Mouse (Mus musculus): ENCODE results near the gene Stag3. TPM values are rescaled to one million over a fixed set of nuclear protein-coding genes. Genes with fewer than 3 reads are reported as not detected.

Gene Stag3
- polyA plus RNA-seq (2014; fragmentation: Illumina TruSeq; extraction: RNeasy Lipid Tissue Mini Kit (QIAGEN cat#74804); ENCODE audit: low read depth, low replicate concordance) = not detected

GRCm38 (mm10) chr5:138279585-138280424, at the start of gene Stag3, which contains the start of the genes Gm43720 and Gpc2:
Gene Stag3, plus strand, starts transcription at chr5:138280240.
Gene Gm43720, minus strand, starts transcription at chr5:138279958.
Gene Gpc2, minus strand, starts transcription at chr5:138280005.

GRCm38 (mm10) chr5:138255353-138256093, 24.5 kb upstream of the Stag3 start, which contains the start of gene Lamtor4:
Gene Lamtor4, plus strand, starts transcription at chr5:138255482.

GRCm38 (mm10) chr5:138263260-138264206, 16.5 kb upstream of the Stag3 start, which contains the start of gene BC037034:
Gene BC037034, minus strand, starts transcription at chr5:138264033.

GRCm38 (mm10) chr5:138272409-138272923, 7.6 kb upstream of the Stag3 start, which contains the start of gene Gal3st4:
Gene Gal3st4, minus strand, starts transcription at chr5:138272840.

GRCm38 (mm10) chr5:138341661-138342060, 61.6 kb downstream of the Stag3 start, which contains the start of gene Pvrig:
Gene Pvrig, plus strand, starts transcription at chr5:138341961.

Other genes with a start within 250 kb of the Stag3 start
- gene Smok3c, start 227.0 kb upstream of the Stag3 start, polyA plus RNA-seq (2014; fragmentation: Illumina TruSeq; extraction: RNeasy Lipid Tissue Mini Kit (QIAGEN cat#74804); ENCODE audit: low read depth, low replicate concordance) = not detected
- 48.4 TPM for gene Zkscan1, start 195.2 kb upstream of the Stag3 start, polyA plus RNA-seq (2014; fragmentation: Illumina TruSeq; extraction: RNeasy Lipid Tissue Mini Kit (QIAGEN cat#74804); ENCODE audit: low read depth, low replicate concordance)
- gene Zscan21, start 163.3 kb upstream of the Stag3 start, polyA plus RNA-seq (2014; fragmentation: Illumina TruSeq; extraction: RNeasy Lipid Tissue Mini Kit (QIAGEN cat#74804); ENCODE audit: low read depth, low replicate concordance) = 13.8 TPM
- gene Zfp113, start 124.5 kb upstream of the Stag3 start, polyA plus RNA-seq (2014; fragmentation: Illumina TruSeq; extraction: RNeasy Lipid Tissue Mini Kit (QIAGEN cat#74804); ENCODE audit: low read depth, low replicate concordance) = 14.7 TPM
- 94.6 TPM for gene Cops6, start 119.2 kb upstream of the Stag3 start, polyA plus RNA-seq (2014; fragmentation: Illumina TruSeq; extraction: RNeasy Lipid Tissue Mini Kit (QIAGEN cat#74804); ENCODE audit: low read depth, low replicate concordance)
- gene Ap4m1, start 108.2 kb upstream of the Stag3 start, polyA plus RNA-seq (2014; fragmentation: Illumina TruSeq; extraction: RNeasy Lipid Tissue Mini Kit (QIAGEN cat#74804); ENCODE audit: low read depth, low replicate concordance) = 3.0 TPM
- 12.5 TPM for gene Mcm7, start 107.8 kb upstream of the Stag3 start, polyA plus RNA-seq (2014; fragmentation: Illumina TruSeq; extraction: RNeasy Lipid Tissue Mini Kit (QIAGEN cat#74804); ENCODE audit: low read depth, low replicate concordance)
- 4.4 TPM for gene Taf6, start 92.8 kb upstream of the Stag3 start, polyA plus RNA-seq (2014; fragmentation: Illumina TruSeq; extraction: RNeasy Lipid Tissue Mini Kit (QIAGEN cat#74804); ENCODE audit: low read depth, low replicate concordance)
- gene Cnpy4, start 92.8 kb upstream of the Stag3 start, polyA plus RNA-seq (2014; fragmentation: Illumina TruSeq; extraction: RNeasy Lipid Tissue Mini Kit (QIAGEN cat#74804); ENCODE audit: low read depth, low replicate concordance) = 15.5 TPM
- gene Mblac1, start 85.9 kb upstream of the Stag3 start, polyA plus RNA-seq (2014; fragmentation: Illumina TruSeq; extraction: RNeasy Lipid Tissue Mini Kit (QIAGEN cat#74804); ENCODE audit: low read depth, low replicate concordance) = 0.47 TPM
- gene Nxpe5, start 54.3 kb upstream of the Stag3 start, polyA plus RNA-seq (2014; fragmentation: Illumina TruSeq; extraction: RNeasy Lipid Tissue Mini Kit (QIAGEN cat#74804); ENCODE audit: low read depth, low replicate concordance) = not detected
- gene Lamtor4, start 24.8 kb upstream of the Stag3 start, polyA plus RNA-seq (2014; fragmentation: Illumina TruSeq; extraction: RNeasy Lipid Tissue Mini Kit (QIAGEN cat#74804); ENCODE audit: low read depth, low replicate concordance) = 1.3 TPM
- 1.9 TPM for gene BC037034, start 16.2 kb upstream of the Stag3 start, polyA plus RNA-seq (2014; fragmentation: Illumina TruSeq; extraction: RNeasy Lipid Tissue Mini Kit (QIAGEN cat#74804); ENCODE audit: low read depth, low replicate concordance)
- gene Gal3st4, start 7.4 kb upstream of the Stag3 start, polyA plus RNA-seq (2014; fragmentation: Illumina TruSeq; extraction: RNeasy Lipid Tissue Mini Kit (QIAGEN cat#74804); ENCODE audit: low read depth, low replicate concordance) = not detected
- not detected for gene Gm43720, start 282 bp upstream of the Stag3 start, polyA plus RNA-seq (2014; fragmentation: Illumina TruSeq; extraction: RNeasy Lipid Tissue Mini Kit (QIAGEN cat#74804); ENCODE audit: low read depth, low replicate concordance)
- 0.23 TPM for gene Gpc2, start 235 bp upstream of the Stag3 start, polyA plus RNA-seq (2014; fragmentation: Illumina TruSeq; extraction: RNeasy Lipid Tissue Mini Kit (QIAGEN cat#74804); ENCODE audit: low read depth, low replicate concordance)
- gene Pvrig, start 61.7 kb downstream of the Stag3 start, polyA plus RNA-seq (2014; fragmentation: Illumina TruSeq; extraction: RNeasy Lipid Tissue Mini Kit (QIAGEN cat#74804); ENCODE audit: low read depth, low replicate concordance) = not detected
- gene Zfp157, start 161.2 kb downstream of the Stag3 start, polyA plus RNA-seq (2014; fragmentation: Illumina TruSeq; extraction: RNeasy Lipid Tissue Mini Kit (QIAGEN cat#74804); ENCODE audit: low read depth, low replicate concordance) = 20.6 TPM

Data from adrenal gland, adult 10 weeks (tissue).